Mouse (Mus musculus) monocyte, adult 2 months (primary cell): ENCODE measurements around the gene Gm21319.
"Not testable (repeated sequence)": the region's sequence is repeated elsewhere in the genome, so short reads cannot be mapped to it uniquely, and the experiment has no call there.

Source experiments
- DNase-seq, 2 experiments: peaks; one replicate each; pipeline ENCODE4 v3.0.0; 2022; ENCODE audit warnings: low spot score in 2 of 2, low read depth in 1 of 2

Gm21319 gene

GRCm38 (mm10) chr12:87775655-87776054 lies at the start of gene Gm21319:
Gene Gm21319, minus strand, starts transcription at chr12:87775755.
- DNase-seq = not testable (repeated sequence)

GRCm38 (mm10) chr12:87816277-87816676 lies 40.7 kb upstream of the Gm21319 start, which contains the start of gene BB287469:
Gene BB287469, plus strand, starts transcription at chr12:87816577.
- DNase-seq = not testable (repeated sequence)

- DNase-seq = not testable (repeated sequence)
These were observed 22.4 kb upstream of the Gm21319 start for GRCm38 (mm10) chr12:87797971-87798370.

- not testable (repeated sequence) for DNase-seq
These were observed 19.7 kb upstream of the Gm21319 start, which contains the start of gene Gm21936 for GRCm38 (mm10) chr12:87795212-87795611. Gene Gm21936, plus strand, starts transcription at chr12:87795512.
